Mouse (Mus musculus) E14TG2a.4 (cell line): ENCODE measurements around the gene Vsnl1.

Source experiments
- CTCF ChIP-seq: conservative IDR thresholded peaks from 2 replicates; pipeline ENCODE4 v1.5.1; 2014; ENCODE audit warnings: low read length
- NANOG ChIP-seq: IDR thresholded peaks from 2 replicates; pipeline ENCODE4 v1.6.1; 2014; ENCODE audit warnings: borderline replicate concordance, low read length, mixed read lengths
- POU5F1 ChIP-seq: IDR thresholded peaks from 2 replicates; pipeline ENCODE4 v1.6.1; 2014; ENCODE audit warnings: low read length, borderline replicate concordance

DNA sequence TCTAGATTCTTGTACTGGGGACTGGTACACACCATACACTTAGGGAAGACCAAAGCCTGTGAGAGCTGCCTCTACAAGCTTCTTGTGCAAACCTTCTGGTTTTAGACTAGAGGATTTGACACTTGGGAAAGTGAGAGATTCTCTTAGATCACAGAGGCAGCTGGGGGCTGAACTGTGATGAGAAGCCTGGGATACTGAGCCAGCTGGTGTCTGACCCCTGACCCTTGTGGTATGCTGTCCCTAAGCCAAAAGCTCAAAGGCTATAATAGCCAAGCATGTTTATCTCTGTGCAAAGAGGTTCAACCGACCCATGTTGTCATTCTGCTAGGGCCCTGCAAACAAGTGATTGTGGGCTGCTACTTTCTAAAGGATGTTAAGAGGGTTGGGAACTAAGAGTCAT lies 43.9 kb downstream of the Vsnl1 start:
- no peak for TF ChIP-seq CTCF
- no peak for TF ChIP-seq POU5F1
- TF ChIP-seq NANOG, result no peak
